ENCODE assay signal across 7 mouse cellular contexts in the genomic region with DNA sequence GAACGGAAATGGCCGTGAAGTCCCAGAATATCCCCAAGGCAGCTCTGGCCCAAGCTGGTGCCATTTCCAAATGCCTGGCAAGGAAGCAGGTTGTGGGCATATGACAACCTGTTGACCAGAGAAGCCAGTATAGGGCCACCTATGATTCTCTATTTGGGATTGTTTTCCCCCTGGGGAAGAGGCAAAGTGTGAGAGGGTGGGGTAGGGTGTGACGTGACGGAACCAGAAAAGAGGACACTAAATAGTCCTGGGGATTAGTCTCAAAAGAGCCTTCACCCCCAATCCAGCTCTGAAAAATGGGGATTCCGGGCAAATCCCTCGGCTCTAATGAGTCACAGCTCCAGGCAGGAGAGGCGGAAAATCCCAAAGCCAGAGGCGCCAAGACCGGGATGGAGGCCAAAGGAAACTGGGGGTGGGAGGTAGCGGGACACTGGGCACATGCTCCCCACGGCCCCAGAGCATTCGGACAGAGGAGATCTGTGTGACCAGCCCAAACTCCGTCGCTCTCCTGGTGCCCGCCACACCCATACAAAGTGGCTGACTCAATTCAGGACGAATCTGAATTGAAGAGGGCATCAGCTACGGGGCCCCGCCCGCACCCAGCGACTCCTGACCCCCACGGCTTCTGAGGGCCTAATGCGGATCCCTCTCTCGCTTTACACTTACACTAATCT. TPM values are rescaled to one million over a fixed set of nuclear protein-coding genes. Genes with fewer than 3 reads are reported as not detected.
DNase-seq lines count a peak whose midpoint lies in the region; ATAC-seq and TF ChIP-seq lines count a peak whose summit lies in the region.

No protein-coding gene starts in this region.

- H3K9ac ChIP-seq in lung, embryonic 16.5 days (ENCODE audit: low read length): peak overlapping the region; percentile 77

- H3K36me3 ChIP-seq in lung, embryonic 16.5 days (ENCODE audit: control insufficient read depth, insufficient read depth, low read length): no peaks in the 10 kb centered on the region

- no peak overlapping the region for H3K27ac ChIP-seq in bone marrow macrophage, adult 2 months (ENCODE audit: insufficient read depth, low read depth, low read length)
- H3K27ac ChIP-seq in lung, embryonic 16.5 days (ENCODE audit: low read length): peak overlapping the region; percentile 2; the same call in 1 of the 2 replicates

- H3K4me1 ChIP-seq in bone marrow macrophage, adult 2 months (ENCODE audit: control insufficient read depth, insufficient read depth, low read length): peaks cover 28% of the 10 kb centered on the region
- peaks cover 58% of the 10 kb centered on the region for H3K4me1 ChIP-seq in lung, embryonic 16.5 days (replicated peaks; ENCODE audit: control insufficient read depth, insufficient read depth, low read length)

- H3K4me2 ChIP-seq in lung, embryonic 16.5 days (ENCODE audit: low read depth, low read length): peak overlapping the region; percentile 71

- no peak for ATAC-seq in lung, embryonic 16.5 days (ENCODE audit: low read depth)

- TF ChIP-seq POLR2A in bone marrow macrophage, adult 2 months (IDR thresholded peaks at IDR 0.05; ENCODE audit: borderline replicate concordance, low read depth, low read length): no peak

- peaks cover 34% of the 10 kb centered on the region for H3K27me3 ChIP-seq in lung, embryonic 16.5 days (ENCODE audit: control insufficient read depth, insufficient read depth, low read depth, low read length)

- DNase-seq in MN1 (ENCODE audit: low spot score): peak; percentile 74
- DNase-seq in heart, adult 8-10 months (ENCODE audit: low spot score): peak; percentile 91
- DNase-seq in kidney, adult 18-20 months: peak; percentile 74
- DNase-seq in urinary bladder, postnatal 14 days (ENCODE audit: low spot score): peak; percentile 74
- no peak for DNase-seq in spleen, adult 12 weeks (ENCODE audit: low spot score)

- 10% methylated on average over 23 of the region's 23 CpGs for WGBS in lung, embryonic 16.5 days

- no peak for TF ChIP-seq CTCF in bone marrow macrophage, adult 2 months (IDR thresholded peaks at IDR 0.05; ENCODE audit: low read depth, low read length)

- H3K9me3 ChIP-seq in lung, embryonic 16.5 days (ENCODE audit: control insufficient read depth, low read length): no peaks in the 10 kb centered on the region

- H3K4me3 ChIP-seq in bone marrow macrophage, adult 2 months (ENCODE audit: insufficient read depth, low read length): peak overlapping the region; percentile 90
- H3K4me3 ChIP-seq in lung, embryonic 16.5 days (ENCODE audit: low read length): peak overlapping the region; percentile 64

RNA-seq across cellular contexts. Expression of gene Trim47, which starts 18.4 kb away (rescaled TPM):
- polyA plus RNA-seq in bone marrow macrophage, adult 2 months (2012; ENCODE audit: insufficient read depth, insufficient read length, missing spikeins): 32.1 and 38.5 TPM in 2 replicates
- total RNA-seq in heart, adult 8-10 months (2022): 10 to 100 TPM; 17.9 to 25.7 (median 22.1) TPM
- polyA plus RNA-seq in lung, embryonic 16.5 days (2015; fragmentation: Nextera tagmentation; extraction: Ambion mirVana): 20.4 and 24.8 TPM in 2 replicates

RNA-seq across cellular contexts. Expression of gene Wbp2, which starts 21.8 kb away (rescaled TPM):
- polyA plus RNA-seq in bone marrow macrophage, adult 2 months (2012; ENCODE audit: insufficient read depth, insufficient read length, missing spikeins): 134 and 155 TPM in 2 replicates
- 100 to 1,000 TPM; 108 to 126 (median 116) TPM for total RNA-seq in heart, adult 8-10 months (2022)
- 95.4 and 98.9 TPM in 2 replicates for polyA plus RNA-seq in lung, embryonic 16.5 days (2015; fragmentation: Nextera tagmentation; extraction: Ambion mirVana)

RNA-seq across cellular contexts. Expression of gene Trim65, which starts 22.3 kb away (rescaled TPM):
- polyA plus RNA-seq in bone marrow macrophage, adult 2 months (2012; ENCODE audit: insufficient read depth, insufficient read length, missing spikeins): 22.4 and 23.4 TPM in 2 replicates
- total RNA-seq in heart, adult 8-10 months (2022): 1 to 10 TPM; 6.6 to 8.2 (median 7.6) TPM
- polyA plus RNA-seq in lung, embryonic 16.5 days (2015; fragmentation: Nextera tagmentation; extraction: Ambion mirVana): 5.1 and 6.4 TPM in 2 replicates

RNA-seq across cellular contexts. Expression of gene Mrpl38, which starts 30.1 kb away (rescaled TPM):
- polyA plus RNA-seq in bone marrow macrophage, adult 2 months (2012; ENCODE audit: insufficient read depth, insufficient read length, missing spikeins): 19.2 and 31.8 TPM in 2 replicates
- 10 to 100 TPM; 60.0 to 66.2 (median 63.9) TPM for total RNA-seq in heart, adult 8-10 months (2022)
- polyA plus RNA-seq in lung, embryonic 16.5 days (2015; fragmentation: Nextera tagmentation; extraction: Ambion mirVana): 79.3 and 80.6 TPM in 2 replicates

RNA-seq across cellular contexts. Expression of gene Unc13d, which starts 30.8 kb away (rescaled TPM):
- polyA plus RNA-seq in bone marrow macrophage, adult 2 months (2012; ENCODE audit: insufficient read depth, insufficient read length, missing spikeins): 23.2 and 32.3 TPM in 2 replicates
- 1 to 10 TPM in 2 of 4 experiments, under 1 TPM in 2; 0.41 to 1.4 (median 0.83) TPM for total RNA-seq in heart, adult 8-10 months (2022)
- polyA plus RNA-seq in lung, embryonic 16.5 days (2015; fragmentation: Nextera tagmentation; extraction: Ambion mirVana): 7.2 and 8.9 TPM in 2 replicates
